Mouse (Mus musculus) liver, adult (tissue): ENCODE measurements around the gene Lsm11.
A peak's percentile ranks its signal among the peaks of the same experiment; 100 is the strongest.

Experiments used
- GATA4 ChIP-seq: IDR thresholded peaks from 2 replicates; pipeline ENCODE4 v1.6.1; 2014; ENCODE audit warnings: mild to moderate bottlenecking, low read length; ENCODE audit not compliant: insufficient replicate concordance

Lsm11 gene

GRCm38 (mm10) chr11:45944643-45945156 is at the start of gene Lsm11:
Gene Lsm11, minus strand, starts transcription at chr11:45944935.
- TF ChIP-seq GATA4 = peak; percentile 45; the same call in 1 of the 2 replicates

GRCm38 (mm10) chr11:45992087-45992486 is 47.4 kb upstream of the Lsm11 start:
- TF ChIP-seq GATA4 = no peak

DNA sequence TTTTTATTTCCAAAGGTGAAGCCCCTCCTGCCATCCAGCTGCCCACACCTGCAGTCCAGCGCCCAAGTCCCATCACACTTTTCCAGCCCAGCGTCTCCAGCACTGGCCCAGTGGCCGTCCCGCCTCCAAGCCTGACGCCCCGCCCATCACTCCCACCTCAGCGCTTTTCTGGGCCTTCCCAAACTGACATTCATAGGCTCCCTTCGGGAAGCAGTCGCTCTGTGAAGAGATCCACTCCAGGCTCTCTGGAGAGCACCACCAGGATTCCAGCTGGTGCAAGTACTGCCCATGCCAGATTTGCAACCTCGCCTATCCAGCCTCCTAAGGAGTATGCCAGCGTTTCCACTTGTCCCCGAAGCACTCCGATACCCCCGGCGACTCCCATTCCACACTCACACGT is 46.9 kb upstream of the Lsm11 start:
- no peak for TF ChIP-seq GATA4

DNA sequence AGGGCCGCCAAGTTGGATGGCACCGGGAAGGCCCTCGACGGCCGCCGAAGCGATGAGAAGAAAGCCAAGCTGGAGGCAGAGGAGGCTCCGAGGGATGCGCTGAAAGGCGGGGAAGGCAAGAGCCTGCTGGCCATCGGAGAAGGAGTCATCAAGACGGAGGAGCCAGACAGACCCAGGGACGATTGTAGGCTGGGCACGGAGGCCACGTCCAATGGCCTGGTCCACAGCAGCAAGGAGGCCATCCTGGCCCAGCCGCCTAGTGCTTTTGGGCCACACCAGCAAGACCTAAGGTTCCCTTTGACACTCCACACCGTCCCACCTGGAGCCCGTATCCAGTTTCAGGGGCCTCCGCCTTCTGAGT is 36.1 kb upstream of the Lsm11 start:
- no peak for TF ChIP-seq GATA4

- TF ChIP-seq GATA4 = no peak
Observed at GRCm38 (mm10) chr11:45979946-45980892, 35.5 kb upstream of the Lsm11 start, which contains the start of gene Sox30. Gene Sox30, plus strand, starts transcription at chr11:45980310.

GRCm38 (mm10) chr11:45976061-45976460 is 31.3 kb upstream of the Lsm11 start:
- TF ChIP-seq GATA4 = no peak

GRCm38 (mm10) chr11:45974466-45974865 is 29.7 kb upstream of the Lsm11 start:
- TF ChIP-seq GATA4 = no peak

DNA sequence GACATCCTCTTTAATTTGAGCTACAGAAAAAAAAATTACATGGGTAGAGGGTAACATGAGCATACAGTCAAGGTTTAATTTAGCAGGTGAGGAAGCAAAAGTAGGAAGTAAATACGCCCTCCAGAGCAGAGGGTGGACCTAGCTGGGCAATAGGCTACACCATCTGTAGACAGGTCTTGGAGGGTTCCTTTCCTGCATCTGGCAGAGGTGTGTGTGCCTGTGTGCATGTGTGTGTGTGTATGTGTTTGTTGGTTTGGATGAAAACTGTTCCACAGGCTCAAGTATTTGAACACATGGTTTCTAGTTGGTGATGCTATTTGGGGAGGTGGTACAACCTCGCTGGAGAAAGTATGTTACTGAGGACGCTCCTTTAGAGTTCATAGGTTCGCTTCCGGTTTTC is 28.9 kb upstream of the Lsm11 start:
- TF ChIP-seq GATA4 = no peak

DNA sequence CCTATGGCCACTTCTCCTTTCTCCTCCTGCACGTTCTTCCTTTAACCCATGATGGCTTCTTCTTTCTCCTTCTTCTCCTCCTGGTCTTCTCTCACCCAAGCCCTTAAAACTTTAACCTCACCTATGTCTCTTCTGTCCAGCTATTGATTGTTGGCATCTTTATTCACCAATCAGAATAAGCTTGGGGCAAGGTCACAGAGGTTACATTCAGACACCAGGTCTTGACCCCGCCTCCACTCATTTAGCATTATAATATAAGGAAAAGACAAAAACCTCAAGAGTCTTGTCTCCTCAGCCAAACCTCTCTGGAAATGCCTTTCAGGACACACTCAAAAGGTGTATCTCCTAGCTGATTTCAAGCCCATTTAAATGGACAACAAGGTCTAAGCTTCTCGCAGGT is 23.7 kb upstream of the Lsm11 start:
- TF ChIP-seq GATA4 = no peak

DNA sequence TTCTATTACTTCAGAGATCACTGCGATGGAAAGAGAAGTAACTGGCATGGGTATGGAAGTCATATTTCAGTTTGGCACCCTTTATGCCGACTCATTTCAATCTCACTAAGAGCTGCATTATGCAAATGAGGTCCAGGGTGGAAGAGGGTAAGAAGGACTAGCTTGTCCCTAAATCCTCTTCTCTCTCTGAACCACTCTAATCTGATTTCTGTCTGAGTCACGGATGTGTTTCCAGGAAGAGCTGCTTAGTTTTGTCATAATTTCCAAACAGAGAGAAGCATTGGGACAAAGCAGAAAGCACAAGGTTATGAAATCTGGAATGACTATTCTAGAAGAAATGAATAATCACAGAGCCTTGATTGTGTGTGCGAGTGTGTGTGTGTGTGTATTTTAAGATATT is 22.2 kb upstream of the Lsm11 start:
- TF ChIP-seq GATA4 = no peak

GRCm38 (mm10) chr11:45960003-45960402 is 15.3 kb upstream of the Lsm11 start:
- no peak for TF ChIP-seq GATA4

GRCm38 (mm10) chr11:45959598-45959997 is 14.9 kb upstream of the Lsm11 start:
- no peak for TF ChIP-seq GATA4

DNA sequence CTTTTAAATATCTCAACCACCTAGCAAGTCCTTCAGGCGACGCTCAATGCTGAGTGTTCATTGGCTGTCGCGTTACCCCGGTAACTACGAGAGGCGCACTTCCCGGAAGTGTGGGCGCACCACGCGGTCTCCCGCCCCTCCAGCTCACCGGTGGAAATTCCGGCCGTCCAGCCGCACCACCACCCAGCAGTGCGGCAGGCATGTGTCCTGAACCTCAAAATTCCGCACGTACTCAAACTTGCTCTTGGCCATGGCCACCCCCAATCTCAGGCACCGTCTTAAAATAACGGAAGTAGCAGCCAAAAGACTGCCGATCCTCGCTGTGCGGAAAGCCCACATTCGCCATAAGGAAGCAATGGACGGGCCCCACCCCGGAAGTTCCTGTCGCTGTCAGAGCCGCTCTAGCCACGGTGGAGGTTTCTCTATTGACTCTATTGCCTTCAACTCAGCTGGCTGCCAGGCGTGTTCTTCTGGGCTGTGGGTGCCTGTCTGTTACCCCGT is 10.4 kb upstream of the Lsm11 start, which contains the start of gene Thg1l:
Gene Thg1l (minus strand): TSS at position 368 of the 501 bp plus-strand sequence.
- TF ChIP-seq GATA4 = no peak

DNA sequence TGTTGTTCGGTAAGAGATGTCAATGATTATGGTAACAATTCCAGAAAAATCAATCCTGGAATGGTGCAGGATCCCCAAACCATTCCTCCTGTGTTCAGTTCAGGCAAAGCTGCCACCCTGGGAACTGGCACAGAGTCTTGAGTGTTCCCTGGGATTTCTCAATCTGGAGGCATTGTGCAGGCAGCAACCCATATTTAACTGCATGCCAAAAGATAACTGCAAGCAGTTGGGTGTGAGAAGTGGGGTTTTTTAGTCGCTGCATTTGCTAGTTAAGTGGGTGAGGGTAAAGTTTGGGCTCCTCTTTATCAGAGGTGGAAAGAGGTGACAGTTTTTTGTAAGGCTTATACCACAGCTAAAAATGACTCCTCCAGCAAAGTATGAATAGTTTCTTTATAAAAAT is 2.8 kb upstream of the Lsm11 start:
- no peak for TF ChIP-seq GATA4

- TF ChIP-seq GATA4 = no peak
Observed at GRCm38 (mm10) chr11:45946796-45947195, 2.1 kb upstream of the Lsm11 start.

DNA sequence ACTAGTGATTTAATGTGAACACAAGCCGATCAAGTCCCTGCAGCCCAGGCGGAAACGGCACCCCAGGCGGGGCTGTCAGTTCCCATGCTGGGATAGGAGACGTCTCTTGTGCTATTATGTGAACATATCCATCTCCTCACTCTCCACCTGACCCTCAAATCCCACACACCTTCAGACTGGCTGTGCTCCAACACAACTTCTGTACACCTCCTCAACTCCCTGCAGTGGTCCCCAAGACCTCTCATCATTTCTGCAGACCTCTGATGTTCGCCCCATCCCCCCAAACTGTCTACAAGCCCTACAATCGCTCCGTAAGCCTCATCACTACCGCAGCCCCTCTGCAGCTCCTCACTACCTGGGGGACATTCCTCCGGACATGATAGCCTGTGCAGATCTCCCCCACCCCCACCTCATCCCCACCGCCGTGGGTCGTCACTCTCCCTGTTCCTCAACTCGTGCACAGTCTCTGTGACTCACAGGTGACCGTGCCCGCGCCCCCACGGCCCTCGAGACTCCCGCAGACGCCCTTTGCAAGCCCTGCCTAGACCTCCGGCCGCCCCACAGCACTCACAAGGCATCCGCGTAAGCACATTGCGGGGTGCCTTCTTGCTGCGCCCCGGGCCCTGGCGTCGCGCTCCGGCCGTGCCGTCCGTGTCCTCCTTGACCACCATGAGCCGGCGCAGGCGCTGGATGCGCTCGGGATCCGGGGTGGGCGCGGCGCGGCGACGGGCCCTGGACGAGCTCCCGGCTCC is 668 bp downstream of the Lsm11 start:
- no peak for TF ChIP-seq GATA4

DNA sequence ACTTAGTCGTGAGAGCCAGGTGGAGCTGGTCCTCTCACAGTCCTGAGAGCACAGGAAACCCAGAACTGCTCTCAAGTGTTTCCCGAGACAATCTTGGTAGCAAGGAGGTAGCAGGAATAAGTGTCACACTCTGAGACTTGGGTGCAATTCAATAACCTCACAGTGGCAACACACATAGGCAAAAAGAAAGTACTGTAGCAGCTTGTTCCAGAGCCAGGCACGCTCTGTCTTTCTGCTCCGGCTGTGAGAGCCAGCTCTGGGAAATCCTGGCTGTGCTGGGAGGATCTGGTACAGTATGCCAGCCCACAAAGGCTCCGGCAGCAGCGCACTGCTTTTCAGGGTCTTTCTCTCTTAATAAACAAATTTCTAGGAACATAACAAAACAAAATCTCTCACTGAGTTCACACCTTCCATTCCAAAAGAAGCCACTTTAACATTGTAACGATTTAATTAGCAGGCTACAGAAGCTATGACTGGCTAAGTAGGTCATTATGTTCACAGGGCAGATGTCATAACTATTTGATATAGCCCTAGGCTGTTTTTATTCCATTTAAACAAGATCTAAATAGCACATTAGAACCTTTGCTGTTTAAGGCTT is 1.5 kb downstream of the Lsm11 start:
- no peak for TF ChIP-seq GATA4
